Mouse (Mus musculus) forebrain, postnatal 0 days (tissue): ENCODE measurements around the gene Isg20l2. TPM values are rescaled to one million over a fixed set of nuclear protein-coding genes. Genes with fewer than 3 reads are reported as not detected.

Source experiments
- ATAC-seq: fragments of 200-750 bp; cut with Nextera tagmentation; 2 replicates; pipeline ENCODE4 v1.8.0; 2017; ENCODE audit warnings: mild to moderate bottlenecking, moderate library complexity
- DNase-seq: peaks from one replicate; pipeline ENCODE4 v3.0.0-alpha.2; 2015
- H3K27ac ChIP-seq: fragments of 300-500 bp; sonication (generic); 2 replicates; pipeline ENCODE4 v1.5.1; 2014; ENCODE audit warnings: low read depth, mild to moderate bottlenecking, antibody characterized with exemption, low read length, moderate library complexity, mixed read lengths
- H3K27me3 ChIP-seq: fragments of 300-500 bp; sonication (generic); 2 replicates; pipeline ENCODE4 v1.6.1; 2014; ENCODE audit warnings: mild to moderate bottlenecking, low read length, mixed read lengths; ENCODE audit not compliant: insufficient read depth
- H3K36me3 ChIP-seq: fragments of 300-500 bp; sonication (generic); 2 replicates; pipeline ENCODE4 v1.6.1; 2014; ENCODE audit warnings: mild to moderate bottlenecking, moderate library complexity; ENCODE audit not compliant: insufficient read depth
- H3K4me1 ChIP-seq: fragments of 300-500 bp; sonication (generic); 2 replicates; pipeline ENCODE4 v1.6.1; 2014; ENCODE audit warnings: antibody characterized with exemption; ENCODE audit not compliant: insufficient read depth
- H3K4me2 ChIP-seq: fragments of 300-500 bp; sonication (generic); 2 replicates; pipeline ENCODE4 v1.6.1; 2014; ENCODE audit warnings: low read depth, mild to moderate bottlenecking, moderate library complexity
- H3K4me3 ChIP-seq: fragments of 300-500 bp; sonication (generic); 2 replicates; pipeline ENCODE4 v1.5.1; 2014; ENCODE audit warnings: low read depth, low read length, mixed read lengths
- H3K9ac ChIP-seq: fragments of 300-500 bp; sonication (generic); 2 replicates; pipeline ENCODE4 v1.6.1; 2014; ENCODE audit warnings: mild to moderate bottlenecking
- H3K9me3 ChIP-seq: fragments of 300-500 bp; sonication (generic); 2 replicates; pipeline ENCODE4 v1.6.1; 2016; ENCODE audit warnings: low read length
- CTCF ChIP-seq: sonication (generic); IDR thresholded peaks from 2 replicates; pipeline ENCODE4 v1.5.1; 2016; ENCODE audit warnings: antibody characterized with exemption, control low read depth, low read depth
- WGBS: fragments of 180-500 bp; shearing (Covaris S2); extraction: QIAGEN DNeasy Blood & Tissue Kit; methylation state at CpG from one replicate; pipeline ENCODE4 v1.1.7; 2014; 5-methylcytosine and 5-hydroxymethylcytosine counted together
- polyA plus RNA-seq: library from polyadenylated mRNA; unstranded; fragments of >200 nt; fragmentation: Nextera tagmentation; extraction: Ambion mirVana; gene quantifications from 2 replicates; pipeline ENCODE4 v1.2.1, GENCODE M21; 2015
- total RNA-seq: library from RNA; depleted of rRNA; stranded (reverse); fragments of >200 nt; gene quantifications from 2 replicates; pipeline ENCODE4 v1.2.3, GENCODE M21; 2014

Isg20l2 gene
- total and polyA plus RNA-seq, 2 experiments from 2014 or later = 19.3 to 31.9 TPM

DNA sequence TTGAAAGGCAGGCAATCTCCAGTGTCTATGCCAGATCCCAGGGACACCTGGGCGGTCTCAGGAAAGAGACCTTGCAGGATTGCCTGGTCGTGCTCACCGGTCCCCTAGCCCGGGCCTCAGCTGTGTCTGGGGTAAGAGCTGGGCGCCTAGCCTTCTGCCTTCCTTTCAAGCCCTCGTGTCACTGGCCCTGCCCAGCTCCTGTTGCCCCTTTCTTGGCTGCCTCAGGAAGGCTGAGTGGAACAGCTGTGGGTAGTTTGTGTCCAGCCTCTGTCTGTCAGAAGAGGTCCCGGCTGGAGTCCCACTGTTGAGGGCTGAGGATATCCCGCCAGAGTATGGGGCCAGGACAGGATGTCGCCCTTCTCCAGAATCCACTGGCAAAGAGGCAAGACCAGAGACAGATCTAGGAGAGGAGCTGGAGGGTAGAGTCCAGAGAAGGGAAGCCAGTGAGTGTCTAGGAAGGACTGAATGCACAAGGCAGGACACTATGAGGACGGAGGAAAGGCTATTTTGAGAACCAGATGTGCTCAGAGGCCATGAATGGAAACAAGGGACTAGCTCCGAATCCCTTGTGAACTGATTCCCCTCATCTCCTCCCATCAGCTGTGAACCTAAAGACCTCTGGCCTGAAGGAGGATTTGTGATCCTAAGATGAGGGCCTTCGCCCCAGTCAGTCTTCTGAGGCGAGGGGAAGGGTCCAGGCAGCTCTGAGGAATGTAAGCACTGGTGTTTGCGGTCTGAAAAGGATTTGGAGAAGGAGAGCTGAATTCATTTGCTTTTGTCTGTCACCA is 43.7 kb downstream of the Isg20l2 start:
- Histone ChIP-seq H3K27me3 (0 out of 2 replicates have a peak, but pooled peaks cover 5% of the 10 kb centered on the region), H3K4me3 (peak overlapping the region; percentile 14; the same call in 1 of the 2 replicates), H3K9me3 (no peaks in the 10 kb centered on the region), H3K36me3 (no peaks in the 10 kb centered on the region), H3K4me2 (peak overlapping the region; percentile 91), H3K27ac (peak overlapping the region; percentile 64; the same call in 1 of the 2 replicates), H3K4me1 (0 out of 2 replicates have a peak, but pooled peaks cover 5% of the 10 kb centered on the region), H3K9ac (peak overlapping the region; percentile 10; the same call in 1 of the 2 replicates)
- WGBS = 18% methylated on average over 14 of the region's 14 CpGs
- ATAC-seq (no peak; the same call in 1 of the 2 replicates), DNase-seq (no peak)
- no peak for TF ChIP-seq CTCF

DNA sequence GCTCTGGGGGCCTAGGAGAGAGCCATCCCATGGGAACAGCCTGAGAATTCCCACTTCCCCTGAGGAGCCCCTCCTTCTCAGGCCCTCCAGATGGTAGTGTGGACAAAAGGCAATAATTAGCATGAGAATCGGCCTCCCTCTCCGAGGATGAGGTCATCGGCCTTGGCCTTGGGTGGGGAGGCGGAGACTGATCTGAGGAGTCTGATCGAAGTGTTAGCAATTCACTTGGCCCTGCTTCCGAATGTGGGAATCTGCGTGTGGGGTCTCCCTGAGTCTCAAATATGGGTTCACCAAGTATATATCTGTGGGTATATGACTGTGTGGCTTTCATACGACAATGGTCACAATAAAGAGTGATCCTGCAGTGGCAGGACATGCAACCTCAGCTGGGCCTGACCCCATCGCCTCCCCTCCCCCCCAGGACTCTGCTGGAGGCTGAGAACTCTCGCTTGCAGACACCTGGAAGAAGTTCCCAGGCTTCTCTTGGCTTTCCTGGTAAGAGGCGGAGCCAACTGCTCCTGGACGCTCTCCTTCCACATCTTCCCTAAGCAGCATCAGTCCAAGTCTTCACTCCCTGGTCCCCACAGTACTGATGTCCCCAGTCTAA is 44.4 kb downstream of the Isg20l2 start:
- Histone ChIP-seq H3K36me3 (no peaks in the 10 kb centered on the region), H3K27ac (no peak overlapping the region), H3K9me3 (no peaks in the 10 kb centered on the region), H3K4me3 (no peak overlapping the region), H3K4me1 (0 out of 2 replicates have a peak, but pooled peaks cover 5% of the 10 kb centered on the region), H3K9ac (peak overlapping the region; percentile 10; the same call in 1 of the 2 replicates), H3K27me3 (0 out of 2 replicates have a peak, but pooled peaks cover 5% of the 10 kb centered on the region), H3K4me2 (peak overlapping the region; percentile 91)
- DNase-seq = peak; percentile 66
- TF ChIP-seq CTCF = no peak
- WGBS = 7% methylated on average over 12 of the region's 12 CpGs
- peak; percentile 72 for ATAC-seq

DNA sequence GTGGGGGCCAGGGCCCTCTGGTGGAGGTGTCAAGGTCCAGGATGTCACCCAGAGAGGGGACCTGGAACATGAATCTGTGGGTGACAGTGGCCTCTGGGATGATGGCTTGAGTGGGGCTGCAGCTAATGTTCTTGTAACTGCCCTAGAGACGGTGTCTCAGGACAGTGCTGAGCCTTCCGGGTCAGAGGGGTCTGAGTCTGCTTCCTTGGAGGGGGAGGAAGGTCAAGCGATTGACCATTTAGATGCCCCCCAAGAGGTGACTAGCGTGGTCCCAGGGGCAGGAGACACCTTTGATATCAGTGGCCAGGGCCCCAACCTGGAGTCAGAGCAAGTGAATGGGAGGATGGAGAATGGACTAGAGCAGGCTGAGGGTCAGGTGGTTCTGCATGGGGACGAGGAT is 49.4 kb downstream of the Isg20l2 start:
- TF ChIP-seq CTCF = no peak
- no peak for ATAC-seq
- WGBS = 84% methylated on average over 5 of the region's 5 CpGs
- H3K9me3 ChIP-seq = no peaks in the 10 kb centered on the region
- H3K4me3 ChIP-seq = no peak overlapping the region
- H3K27me3 ChIP-seq = no peaks in the 10 kb centered on the region
- no peak overlapping the region for H3K4me2 ChIP-seq
- no peak overlapping the region for H3K27ac ChIP-seq
- no peak overlapping the region for H3K9ac ChIP-seq
- H3K4me1 ChIP-seq = peaks cover 7% of the 10 kb centered on the region; the same call in 1 of the 2 replicates
- DNase-seq = no peak
- no peaks in the 10 kb centered on the region for H3K36me3 ChIP-seq

DNA sequence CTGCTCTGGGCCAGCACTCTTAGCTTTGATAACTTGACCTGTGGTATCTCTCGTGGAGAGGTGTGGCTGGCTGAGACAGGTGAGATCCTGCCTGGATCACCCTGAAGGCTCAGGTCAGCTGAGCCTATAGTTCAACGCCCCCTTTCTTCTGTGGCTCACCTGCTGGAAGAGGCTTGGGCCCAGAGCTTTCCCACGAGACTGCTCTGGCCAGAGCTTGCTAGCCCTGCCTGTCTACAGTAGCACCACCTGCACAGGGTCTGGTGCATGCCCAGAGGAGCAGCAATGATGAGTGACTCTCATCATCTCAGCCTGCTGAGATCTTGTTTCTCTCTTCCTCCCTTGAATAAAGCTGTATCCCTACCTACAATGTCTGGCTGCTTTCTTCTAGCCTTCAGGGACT is 50.0 kb downstream of the Isg20l2 start:
- no peak overlapping the region for H3K27ac ChIP-seq
- H3K9me3 ChIP-seq = no peaks in the 10 kb centered on the region
- no peak overlapping the region for H3K4me3 ChIP-seq
- 63% methylated on average over 3 of the region's 3 CpGs for WGBS
- TF ChIP-seq CTCF = no peak
- H3K4me2 ChIP-seq = no peak overlapping the region
- H3K9ac ChIP-seq = no peak overlapping the region
- peaks cover 7% of the 10 kb centered on the region; the same call in 1 of the 2 replicates for H3K4me1 ChIP-seq
- no peaks in the 10 kb centered on the region for H3K27me3 ChIP-seq
- DNase-seq (no peak), ATAC-seq (no peak)
- no peaks in the 10 kb centered on the region for H3K36me3 ChIP-seq

DNA sequence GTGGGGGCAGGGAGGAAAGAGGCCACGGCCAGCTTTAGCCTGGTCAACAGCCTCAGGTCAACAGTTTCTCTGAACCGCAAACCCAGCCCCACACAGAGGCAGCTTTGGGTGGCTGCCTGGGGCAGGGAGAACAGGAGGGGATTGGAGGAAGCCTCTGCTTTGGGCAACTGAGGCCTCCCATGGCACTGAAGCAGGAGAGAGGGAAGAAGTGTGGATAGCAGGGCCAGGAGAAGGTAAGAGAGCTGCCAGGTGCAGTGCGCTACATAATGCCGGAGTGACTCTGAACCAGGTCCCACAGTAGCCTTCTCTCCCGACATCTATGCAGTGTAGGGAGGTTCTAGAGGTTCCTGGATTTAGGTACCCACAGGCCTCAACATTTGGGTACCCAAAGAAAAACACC is 50.6 kb downstream of the Isg20l2 start:
- no peak for TF ChIP-seq CTCF
- no peak for DNase-seq
- no peak for ATAC-seq
- no peaks in the 10 kb centered on the region for H3K36me3 ChIP-seq
- H3K4me2 ChIP-seq = no peak overlapping the region
- no peaks in the 10 kb centered on the region for H3K27me3 ChIP-seq
- no peak overlapping the region for H3K27ac ChIP-seq
- H3K4me1 ChIP-seq = peaks cover 7% of the 10 kb centered on the region; the same call in 1 of the 2 replicates
- H3K9ac ChIP-seq = no peak overlapping the region
- no peak overlapping the region for H3K4me3 ChIP-seq
- 71% methylated on average over 5 of the region's 5 CpGs for WGBS
- H3K9me3 ChIP-seq = no peaks in the 10 kb centered on the region

DNA sequence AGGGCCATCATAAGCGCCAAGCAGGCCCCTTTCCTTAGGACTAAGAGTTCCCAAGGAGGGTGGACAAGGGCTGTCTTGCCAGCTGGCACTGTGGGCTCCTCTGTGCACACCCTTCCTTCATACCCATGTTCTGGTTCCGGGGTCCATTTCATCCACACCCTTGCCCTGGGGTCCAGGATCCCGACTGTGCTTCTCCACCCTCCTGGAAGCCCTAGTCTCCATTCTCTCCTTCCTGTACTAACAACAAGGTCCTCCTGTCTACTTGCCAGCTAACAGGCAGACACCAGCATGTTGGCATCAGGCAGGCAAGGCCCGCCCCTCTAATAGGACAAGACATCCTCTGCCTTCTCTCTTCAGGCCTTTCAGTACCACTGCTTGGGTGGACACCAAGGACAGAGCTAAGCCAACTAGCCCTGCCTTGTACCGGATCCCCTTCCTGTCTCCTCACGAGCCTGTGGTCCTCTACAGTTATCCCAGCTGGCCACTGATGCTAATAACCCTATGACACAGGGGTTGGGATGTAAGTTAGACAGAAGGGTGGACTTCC is 51.2 kb downstream of the Isg20l2 start:
- Histone ChIP-seq H3K9me3 (no peaks in the 10 kb centered on the region), H3K4me1 (peaks cover 7% of the 10 kb centered on the region; the same call in 1 of the 2 replicates), H3K9ac (no peak overlapping the region), H3K36me3 (no peaks in the 10 kb centered on the region), H3K4me2 (no peak overlapping the region), H3K27me3 (no peaks in the 10 kb centered on the region), H3K4me3 (no peak overlapping the region), H3K27ac (no peak overlapping the region)
- 80% methylated on average over 6 of the region's 6 CpGs for WGBS
- no peak for DNase-seq
- TF ChIP-seq CTCF = no peak
- no peak for ATAC-seq
